Mouse (Mus musculus) heart, postnatal 4 days (tissue): ENCODE results near the gene Nfrkb. TPM values are rescaled to one million over a fixed set of nuclear protein-coding genes. Genes with fewer than 3 reads are reported as not detected.

ENCODE experiments used
- DNase-seq: peaks from one replicate; pipeline ENCODE4 v3.0.0; 2021
- total RNA-seq, 2 experiments: library from RNA; stranded (reverse); gene quantifications; 2 replicates each; pipeline ENCODE4 v1.2.3; 2021

Gene Nfrkb
- total RNA-seq, 2 experiments from 2014 or later = 18.6 to 21.8 TPM

DNA sequence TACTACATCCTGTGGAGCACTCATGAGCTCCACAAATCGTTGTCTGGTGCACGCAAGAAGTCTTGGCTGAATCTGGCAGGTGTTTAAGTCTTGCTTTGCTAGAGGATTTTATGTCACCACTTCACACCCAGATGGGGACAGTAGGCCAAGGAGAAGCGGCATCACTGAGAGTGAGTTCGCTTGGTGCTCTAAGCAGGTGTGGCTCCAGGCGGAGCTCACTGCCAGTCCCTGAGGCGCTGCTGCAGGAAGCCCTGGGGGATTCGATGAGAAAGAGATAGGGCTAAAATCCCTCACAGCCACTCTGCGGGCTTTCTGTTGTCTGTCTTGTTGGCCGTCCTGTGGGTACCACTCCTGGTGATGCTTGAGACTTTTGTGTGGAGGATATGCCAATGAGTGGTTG is 44.0 kb downstream of the Nfrkb start:
- no peak for DNase-seq

DNA sequence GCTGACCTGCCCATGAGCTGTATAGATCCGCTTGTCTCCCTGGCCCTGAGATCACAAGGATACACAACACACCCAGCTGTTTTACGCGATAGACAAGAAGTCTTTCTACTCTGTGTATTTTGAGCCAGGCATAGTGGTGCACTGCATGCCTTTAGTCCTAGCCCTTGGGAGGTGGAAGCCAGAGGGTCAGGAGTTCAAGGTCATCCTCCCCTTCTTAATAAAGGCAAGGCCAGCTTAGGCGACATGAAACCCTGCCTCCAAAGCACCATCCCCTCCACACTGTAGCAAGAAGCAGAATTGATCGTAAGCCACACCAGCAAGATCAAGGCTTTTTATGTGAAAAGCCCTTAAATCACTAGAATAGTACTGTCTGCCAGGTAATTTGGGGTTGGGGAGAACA is 45.8 kb downstream of the Nfrkb start:
- no peak for DNase-seq

DNA sequence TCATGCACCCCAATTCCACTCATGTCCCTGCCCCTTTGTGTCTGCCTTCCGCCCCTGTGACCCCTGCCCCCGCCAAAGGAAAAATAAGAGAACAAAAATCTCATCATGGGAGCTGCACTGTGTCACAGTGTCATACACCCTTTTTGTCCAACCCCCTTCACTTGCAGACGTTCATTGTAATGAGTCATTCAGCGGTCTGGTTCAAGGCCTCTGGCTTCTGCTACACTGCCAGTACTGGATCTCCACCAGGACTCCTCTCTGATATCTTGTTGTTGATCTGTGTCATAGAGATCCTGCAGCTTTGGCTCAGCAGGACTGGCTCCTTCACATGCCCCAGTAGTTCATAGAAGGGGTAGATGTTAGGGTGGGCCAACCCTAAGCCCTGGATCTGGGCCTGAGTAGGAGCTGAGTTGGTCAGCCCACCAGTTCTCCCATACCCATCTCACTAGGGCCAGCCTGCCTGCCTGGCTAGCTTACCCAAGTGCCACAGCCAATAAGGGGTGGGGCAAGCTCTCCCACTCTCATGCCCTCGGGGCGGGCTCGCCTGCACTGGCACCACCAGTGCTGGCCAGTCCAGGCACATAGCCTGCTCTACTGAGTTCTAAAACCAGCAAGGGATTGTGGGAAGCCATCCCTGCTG is 46.5 kb downstream of the Nfrkb start:
- DNase-seq = no peak

- DNase-seq = no peak
Observed at GRCm38 (mm10) chr9:31433431-31433830, 47.4 kb downstream of the Nfrkb start.

GRCm38 (mm10) chr9:31435415-31435814 is 49.4 kb downstream of the Nfrkb start:
- no peak for DNase-seq

GRCm38 (mm10) chr9:31437861-31438260 is 51.9 kb downstream of the Nfrkb start:
- no peak for DNase-seq

DNA sequence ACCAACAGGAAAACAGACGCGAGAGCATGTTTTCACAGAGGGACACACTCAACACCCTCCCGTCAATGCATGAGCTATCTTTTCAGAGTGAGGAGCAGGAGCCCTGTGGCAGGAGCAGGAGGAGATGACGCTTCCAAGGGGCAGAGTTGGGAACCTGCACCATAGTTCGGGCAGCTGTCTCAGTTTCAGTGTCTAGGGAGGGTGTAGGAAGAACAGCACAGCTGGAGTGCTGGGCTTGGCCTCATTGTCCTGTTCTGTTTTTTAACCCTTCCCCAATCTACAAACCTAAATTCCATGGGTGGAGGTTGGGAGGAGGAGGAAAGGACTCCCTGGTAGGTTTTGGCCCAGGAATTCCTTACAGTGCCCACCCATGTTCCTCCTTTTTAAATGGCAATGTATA is 52.8 kb downstream of the Nfrkb start:
- DNase-seq = no peak

DNA sequence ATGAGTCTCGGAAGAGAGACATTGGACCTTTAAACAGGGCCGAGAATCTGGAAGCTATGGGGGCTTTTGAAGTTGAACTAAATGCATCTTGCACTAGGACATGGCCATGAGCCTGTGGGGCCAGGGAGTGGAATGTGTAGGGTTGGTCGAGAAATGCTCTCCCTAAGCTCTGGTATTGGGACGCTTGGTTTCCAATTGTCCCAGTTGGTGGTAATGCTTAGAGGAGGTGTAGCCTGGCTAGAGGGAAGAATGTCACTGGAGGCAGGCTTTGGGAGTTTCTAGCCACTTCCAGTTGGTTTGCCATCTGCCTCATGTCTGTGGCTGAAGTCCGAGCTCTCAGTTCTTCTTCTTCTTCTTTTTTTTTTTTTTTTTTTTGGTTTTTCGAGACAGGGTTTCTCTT is 53.3 kb downstream of the Nfrkb start:
- DNase-seq = no peak

DNA sequence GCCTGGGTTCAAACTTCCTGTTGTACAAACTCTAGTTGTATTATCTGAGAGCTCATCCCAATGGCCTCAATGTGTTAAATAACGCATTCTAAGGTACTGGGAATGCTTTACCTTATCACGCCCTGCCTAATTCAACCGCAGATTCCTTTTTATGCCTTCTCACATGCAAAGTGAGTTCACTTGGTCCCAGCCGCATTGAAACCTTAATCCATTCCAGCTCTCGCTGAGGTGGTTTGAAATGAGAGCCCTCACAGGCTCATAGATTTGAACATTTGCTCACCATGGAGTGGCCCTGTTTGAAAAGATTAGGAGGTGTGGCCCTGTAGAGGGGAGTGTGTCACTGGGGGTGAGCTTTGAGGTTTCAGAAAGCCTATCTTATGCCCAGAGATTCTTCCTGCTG is 54.4 kb downstream of the Nfrkb start:
- no peak for DNase-seq

DNA sequence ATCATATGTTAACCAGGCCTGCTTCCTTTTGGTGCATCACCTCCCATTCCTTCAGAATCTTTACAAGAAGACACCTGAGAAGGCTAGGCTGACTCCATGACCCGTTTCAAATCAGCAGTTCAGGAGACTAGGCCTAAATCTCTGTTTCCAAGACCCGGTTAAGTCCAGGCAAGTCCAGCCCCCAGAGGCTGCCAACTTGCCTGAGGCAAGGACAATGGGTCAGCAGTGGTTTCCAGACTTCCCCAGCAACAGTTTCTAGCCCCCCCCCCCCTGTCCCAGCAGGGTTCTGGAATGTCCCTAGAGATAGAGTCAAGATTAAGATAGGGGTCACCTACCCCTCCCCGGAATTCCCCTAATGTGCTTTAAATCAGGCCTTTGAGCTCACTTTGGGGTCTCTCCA is 55.5 kb downstream of the Nfrkb start:
- no peak for DNase-seq

DNA sequence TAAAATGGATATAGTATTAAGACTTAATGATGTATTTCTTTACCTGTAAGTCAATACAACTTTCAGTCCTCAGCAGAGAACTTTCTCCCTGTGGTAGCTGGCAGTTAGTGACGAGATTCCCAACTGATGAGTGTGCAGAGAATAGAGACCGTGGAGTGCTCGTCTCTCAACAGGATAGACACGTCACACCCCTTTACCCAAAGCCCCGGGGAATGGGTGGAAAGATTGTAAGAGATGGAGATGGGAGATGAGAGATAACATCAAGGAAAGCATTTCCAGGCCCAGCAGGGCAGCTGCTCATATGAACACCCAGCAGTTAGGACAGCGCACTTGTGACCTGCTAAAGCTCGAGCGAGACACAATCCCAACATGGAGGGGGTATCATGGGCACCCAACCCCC is 58.2 kb downstream of the Nfrkb start:
- no peak for DNase-seq

- DNase-seq = no peak
Observed at GRCm38 (mm10) chr9:31449145-31449772, 63.3 kb downstream of the Nfrkb start.

- DNase-seq = no peak
Observed at GRCm38 (mm10) chr9:31452166-31452565, 66.2 kb downstream of the Nfrkb start.

GRCm38 (mm10) chr9:31454356-31454755 is 68.4 kb downstream of the Nfrkb start:
- DNase-seq = no peak

DNA sequence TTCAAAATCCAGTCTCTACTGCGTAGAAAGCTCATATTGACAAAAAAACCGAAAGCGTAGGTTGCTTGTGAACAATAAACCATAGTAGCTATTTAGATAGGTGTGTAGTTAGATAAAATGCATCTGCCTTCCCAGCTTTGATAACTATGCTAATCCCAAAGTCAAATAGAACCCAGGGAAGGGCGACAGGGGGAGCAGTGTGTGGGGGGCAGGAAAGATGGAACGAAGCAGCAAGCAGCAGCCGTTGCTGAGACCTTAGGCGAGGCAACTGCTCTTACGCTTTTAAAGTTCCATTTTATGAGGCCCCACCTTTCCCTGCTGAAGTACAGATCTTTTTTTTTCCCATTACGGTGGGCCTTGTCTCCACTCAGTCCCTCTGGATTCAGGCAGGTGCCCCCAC is 77.2 kb downstream of the Nfrkb start:
- no peak for DNase-seq

DNA sequence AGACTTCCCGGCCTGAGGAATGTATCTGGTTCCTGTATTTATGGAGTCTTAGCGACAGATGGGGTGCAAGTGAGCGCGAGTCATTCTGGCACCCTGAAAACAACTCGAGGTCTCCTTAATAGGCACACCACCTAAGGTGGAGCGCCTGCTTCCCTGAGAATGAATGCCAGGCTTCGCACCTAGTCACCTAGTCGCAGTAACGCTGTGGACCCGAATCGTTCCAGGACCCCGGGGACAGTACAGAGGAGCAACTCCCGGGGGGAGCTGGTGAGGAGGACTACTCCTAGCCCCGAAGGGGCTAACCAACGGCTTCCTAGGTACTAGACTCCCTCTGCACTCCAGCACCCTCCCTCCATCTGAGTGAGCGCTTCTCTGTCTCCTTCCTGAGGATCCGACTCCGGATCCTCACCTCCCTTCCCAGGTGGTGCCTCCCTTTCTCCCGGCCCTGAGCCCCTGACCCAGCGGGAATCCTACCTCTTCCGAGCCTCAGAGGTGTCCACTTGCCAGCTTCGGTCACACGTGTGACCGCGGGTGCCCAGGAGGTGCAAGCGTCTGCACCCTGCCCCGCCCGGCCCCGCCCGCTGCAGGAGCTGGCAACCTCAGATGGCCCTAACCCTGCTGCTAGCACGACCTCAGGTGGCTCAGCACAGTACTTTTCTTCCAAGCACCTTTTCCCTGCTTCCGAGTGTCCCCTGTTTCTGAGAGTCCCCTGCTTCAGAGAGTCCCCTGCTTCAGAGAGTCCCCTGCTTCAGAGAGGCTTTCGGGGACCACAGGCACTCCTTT is 77.9 kb downstream of the Nfrkb start, which contains the start of gene Tmem45b:
TSS of gene Tmem45b (minus strand) at position 771 of the 783 bp plus-strand sequence.
- DNase-seq = no peak

Other genes with a start within 250 kb of the Nfrkb start
- 100 to 1,000 TPM; 311 to 312 TPM for gene Aplp2, start 174.4 kb upstream of the Nfrkb start, total RNA-seq
- gene Prdm10, start 105.7 kb upstream of the Nfrkb start, total RNA-seq = 1 to 10 TPM; 6.8 to 7.5 TPM
- gene Tmem45b, start 78.3 kb downstream of the Nfrkb start, total RNA-seq = under 1 TPM in 1 of 2 experiments, not detected in 1; 0.14 TPM